Mouse (Mus musculus): ENCODE measurements around the gene Steap3. TPM values are rescaled to one million over a fixed set of nuclear protein-coding genes. Genes with fewer than 3 reads are reported as not detected.
"Not testable (repeated sequence)": the region's sequence is repeated elsewhere in the genome, so short reads cannot be mapped to it uniquely, and the experiment has no call there.

Steap3 gene
- polyA plus RNA-seq, 1 experiment from 2014 or later, result 4.6 TPM

DNA sequence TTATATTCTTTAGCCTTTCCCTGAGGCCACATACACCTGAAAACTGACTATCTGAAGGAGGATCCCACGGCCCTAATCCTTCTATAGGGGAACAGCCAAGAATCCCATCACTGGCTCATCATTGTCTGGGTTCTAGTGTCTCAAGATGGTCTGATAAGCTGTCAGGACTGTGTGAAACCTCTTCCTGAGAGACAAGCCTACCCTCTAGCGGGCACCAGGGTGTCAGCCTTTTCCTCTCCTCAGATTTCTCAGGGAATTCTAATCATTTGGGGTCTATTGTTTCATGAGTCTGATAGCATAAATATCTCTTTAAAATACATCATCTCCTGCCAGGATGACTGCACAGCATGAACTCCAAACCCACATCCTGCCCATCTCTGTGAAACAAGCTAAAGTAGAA is 17.3 kb upstream of the Steap3 start:
- no peak for DNase-seq (ENCODE audit: low spot score)
- Histone ChIP-seq H3K27ac (no peak overlapping the region), H3K4me3 (replicated peaks; ENCODE audit: low read depth, low read length) (no peak overlapping the region), H3K9me3 (replicated peaks; ENCODE audit: low read length) (no peaks in the 10 kb centered on the region), H3K27me3 (ENCODE audit: insufficient read depth, low read length) (no peaks in the 10 kb centered on the region), H3K9ac (ENCODE audit: low read depth, low read length) (no peak overlapping the region), H3K4me2 (ENCODE audit: low read length) (no peak overlapping the region), H3K4me1 (replicated peaks; ENCODE audit: insufficient read depth, low read length) (no peaks in the 10 kb centered on the region), H3K36me3 (ENCODE audit: insufficient read depth, low read length) (no peaks in the 10 kb centered on the region)
- ATAC-seq (replicated peaks; ENCODE audit: low FRiP score, low read depth), result no peak
- WGBS, result 67% methylated on average over 2 of the region's 2 CpGs
- peak; percentile 40 for TF ChIP-seq CTCF (IDR thresholded peaks at IDR 0.05; ENCODE audit: low read depth)

DNA sequence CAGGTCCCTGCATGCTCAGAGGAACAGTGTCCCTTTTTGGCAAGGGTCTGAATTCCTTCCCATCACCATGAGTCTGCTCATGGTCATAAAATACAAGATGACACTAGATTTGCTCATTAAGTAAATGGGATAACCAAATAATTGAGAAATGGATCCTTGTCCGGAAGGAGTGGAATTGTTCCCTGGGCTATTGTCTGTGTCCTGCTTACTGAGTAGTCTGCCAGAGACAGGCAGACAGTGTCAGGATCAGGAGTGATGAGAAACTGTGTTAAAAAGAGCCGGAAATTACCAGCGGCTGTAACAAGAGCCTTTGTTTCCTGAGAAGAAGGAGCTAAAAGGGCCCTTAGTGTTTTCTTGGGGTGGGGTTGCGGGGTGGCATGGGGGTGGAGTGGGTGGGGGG is 15.2 kb upstream of the Steap3 start:
- H3K27ac ChIP-seq, result no peak overlapping the region
- no peak overlapping the region for H3K4me2 ChIP-seq (ENCODE audit: low read length)
- WGBS, result 23% methylated on average over 4 of the region's 4 CpGs
- no peaks in the 10 kb centered on the region for H3K4me1 ChIP-seq (replicated peaks; ENCODE audit: insufficient read depth, low read length)
- H3K36me3 ChIP-seq (ENCODE audit: insufficient read depth, low read length), result no peaks in the 10 kb centered on the region
- H3K9me3 ChIP-seq (replicated peaks; ENCODE audit: low read length), result no peaks in the 10 kb centered on the region
- DNase-seq (ENCODE audit: low spot score) (no peak), ATAC-seq (replicated peaks; ENCODE audit: low FRiP score, low read depth) (no peak)
- H3K4me3 ChIP-seq (replicated peaks; ENCODE audit: low read depth, low read length), result no peak overlapping the region
- no peak for TF ChIP-seq CTCF (IDR thresholded peaks at IDR 0.05; ENCODE audit: low read depth)
- H3K9ac ChIP-seq (ENCODE audit: low read depth, low read length), result no peak overlapping the region
- H3K27me3 ChIP-seq (ENCODE audit: insufficient read depth, low read length), result no peaks in the 10 kb centered on the region

DNA sequence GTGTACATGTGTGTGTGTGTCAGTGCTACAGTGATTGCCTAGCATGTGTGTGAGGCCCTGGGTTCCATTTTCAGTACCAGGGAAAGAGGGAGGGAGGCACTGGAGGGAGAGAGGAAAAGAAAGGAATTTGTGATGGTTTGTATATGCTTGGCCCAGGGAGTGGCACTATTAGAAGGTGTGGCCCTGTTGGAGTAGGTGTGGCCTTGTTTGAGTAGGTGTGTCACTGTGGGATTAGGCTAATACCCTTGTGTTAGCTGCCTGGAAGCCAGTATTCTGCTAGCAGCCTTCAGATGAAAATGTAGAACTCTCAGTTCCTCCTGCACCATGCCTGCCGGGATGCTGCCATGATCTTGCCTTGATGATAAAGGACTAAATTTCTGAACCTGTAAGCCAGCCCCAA is 3.6 kb upstream of the Steap3 start:
- not testable (repeated sequence) for H3K36me3 ChIP-seq (ENCODE audit: insufficient read depth, low read length); H3K4me3 ChIP-seq (replicated peaks; ENCODE audit: low read depth, low read length); H3K9ac ChIP-seq (ENCODE audit: low read depth, low read length); ATAC-seq (replicated peaks; ENCODE audit: low FRiP score, low read depth); H3K27me3 ChIP-seq (ENCODE audit: insufficient read depth, low read length); H3K27ac ChIP-seq; H3K4me1 ChIP-seq (replicated peaks; ENCODE audit: insufficient read depth, low read length); DNase-seq (ENCODE audit: low spot score); H3K9me3 ChIP-seq (replicated peaks; ENCODE audit: low read length); H3K4me2 ChIP-seq (ENCODE audit: low read length)
- 88% methylated on average over 1 of the region's 1 CpGs for WGBS

DNA sequence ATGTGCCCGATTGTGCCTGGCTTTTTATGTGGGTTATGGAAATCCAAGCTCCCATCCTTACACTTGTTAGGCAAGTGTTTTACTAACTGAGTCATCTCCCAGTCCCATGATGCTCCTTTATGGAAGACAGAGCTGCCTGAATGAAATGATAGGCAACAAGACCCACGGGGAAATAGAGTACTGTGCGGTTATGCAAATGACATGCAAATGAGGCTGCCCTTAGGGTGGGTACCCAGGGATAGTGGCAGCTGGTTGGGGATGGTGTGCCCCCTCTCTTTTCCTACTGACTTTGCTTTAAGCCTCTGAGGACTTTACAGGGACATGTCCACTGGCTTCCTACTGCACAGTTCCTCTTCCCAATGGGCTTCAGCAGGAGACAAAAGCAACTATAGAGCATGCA is 2.7 kb upstream of the Steap3 start:
- H3K4me1 ChIP-seq (replicated peaks; ENCODE audit: insufficient read depth, low read length), result no peaks in the 10 kb centered on the region
- H3K4me3 ChIP-seq (replicated peaks; ENCODE audit: low read depth, low read length), result no peak overlapping the region
- ATAC-seq (replicated peaks; ENCODE audit: low FRiP score, low read depth) (no peak), DNase-seq (ENCODE audit: low spot score) (no peak)
- no peak overlapping the region for H3K9ac ChIP-seq (ENCODE audit: low read depth, low read length)
- WGBS, result 87% methylated on average over 3 of the region's 3 CpGs
- no peak overlapping the region for H3K27ac ChIP-seq
- no peaks in the 10 kb centered on the region for H3K36me3 ChIP-seq (ENCODE audit: insufficient read depth, low read length)
- H3K4me2 ChIP-seq (ENCODE audit: low read length), result no peak overlapping the region
- H3K27me3 ChIP-seq (ENCODE audit: insufficient read depth, low read length), result no peaks in the 10 kb centered on the region
- TF ChIP-seq CTCF (IDR thresholded peaks at IDR 0.05; ENCODE audit: low read depth), result no peak
- no peaks in the 10 kb centered on the region for H3K9me3 ChIP-seq (replicated peaks; ENCODE audit: low read length)

DNA sequence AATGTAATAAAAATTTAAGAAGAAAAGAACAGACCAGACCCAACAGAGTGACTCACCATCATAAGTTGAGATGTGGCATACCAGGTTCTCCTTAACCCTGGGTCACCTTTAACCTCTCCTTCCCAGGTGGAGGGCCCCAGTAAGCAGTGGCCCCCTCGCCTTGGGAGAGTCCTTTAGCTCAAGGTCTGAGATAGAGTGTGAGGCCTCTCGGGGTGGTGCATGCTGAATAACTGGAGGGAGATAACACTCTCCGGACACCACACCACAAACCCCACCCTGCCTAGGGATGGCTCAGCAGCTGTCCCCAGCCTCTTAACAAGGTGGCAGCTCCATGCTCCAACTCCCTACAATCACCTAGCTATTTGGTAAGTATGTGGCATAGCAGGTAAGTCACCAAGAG is 1.6 kb downstream of the Steap3 start:
- Histone ChIP-seq H3K9me3 (replicated peaks; ENCODE audit: low read length) (no peaks in the 10 kb centered on the region), H3K4me3 (replicated peaks; ENCODE audit: low read depth, low read length) (no peak overlapping the region), H3K4me2 (ENCODE audit: low read length) (no peak overlapping the region), H3K27me3 (ENCODE audit: insufficient read depth, low read length) (no peaks in the 10 kb centered on the region), H3K36me3 (ENCODE audit: insufficient read depth, low read length) (no peaks in the 10 kb centered on the region), H3K4me1 (replicated peaks; ENCODE audit: insufficient read depth, low read length) (no peaks in the 10 kb centered on the region), H3K9ac (ENCODE audit: low read depth, low read length) (no peak overlapping the region), H3K27ac (no peak overlapping the region)
- DNase-seq (ENCODE audit: low spot score), result no peak
- ATAC-seq (replicated peaks; ENCODE audit: low FRiP score, low read depth), result no peak
- WGBS, result 83% methylated on average over 3 of the region's 3 CpGs
- no peak for TF ChIP-seq CTCF (IDR thresholded peaks at IDR 0.05; ENCODE audit: low read depth)

DNA sequence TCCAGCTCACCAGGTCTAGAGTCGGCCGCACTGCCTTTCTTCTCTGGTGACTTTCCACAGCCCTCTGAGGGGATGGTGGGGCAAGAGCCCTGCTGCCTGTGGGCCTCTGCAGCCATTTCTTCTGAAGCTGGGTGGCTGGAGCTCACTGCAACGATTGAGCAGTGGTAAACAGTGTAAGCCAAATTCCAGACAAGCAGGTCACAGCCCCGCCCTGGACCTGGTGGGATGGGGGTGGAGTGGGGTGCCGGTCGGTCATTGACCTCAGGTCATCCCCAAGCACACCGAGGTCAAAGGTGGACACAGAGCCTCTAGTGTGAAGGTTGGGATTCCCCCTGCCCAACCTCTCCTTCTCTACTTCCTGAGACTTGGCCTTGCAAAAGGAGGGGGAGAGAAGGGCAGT is 2.4 kb downstream of the Steap3 start:
- Histone ChIP-seq H3K4me1 (replicated peaks; ENCODE audit: insufficient read depth, low read length) (no peaks in the 10 kb centered on the region), H3K36me3 (ENCODE audit: insufficient read depth, low read length) (no peaks in the 10 kb centered on the region), H3K9ac (ENCODE audit: low read depth, low read length) (no peak overlapping the region), H3K27me3 (ENCODE audit: insufficient read depth, low read length) (no peaks in the 10 kb centered on the region), H3K4me3 (replicated peaks; ENCODE audit: low read depth, low read length) (no peak overlapping the region), H3K4me2 (ENCODE audit: low read length) (no peak overlapping the region), H3K9me3 (replicated peaks; ENCODE audit: low read length) (no peaks in the 10 kb centered on the region), H3K27ac (no peak overlapping the region)
- no peak for DNase-seq (ENCODE audit: low spot score)
- WGBS, result 64% methylated on average over 7 of the region's 7 CpGs
- no peak for TF ChIP-seq CTCF (IDR thresholded peaks at IDR 0.05; ENCODE audit: low read depth)
- ATAC-seq (replicated peaks; ENCODE audit: low FRiP score, low read depth), result no peak

DNA sequence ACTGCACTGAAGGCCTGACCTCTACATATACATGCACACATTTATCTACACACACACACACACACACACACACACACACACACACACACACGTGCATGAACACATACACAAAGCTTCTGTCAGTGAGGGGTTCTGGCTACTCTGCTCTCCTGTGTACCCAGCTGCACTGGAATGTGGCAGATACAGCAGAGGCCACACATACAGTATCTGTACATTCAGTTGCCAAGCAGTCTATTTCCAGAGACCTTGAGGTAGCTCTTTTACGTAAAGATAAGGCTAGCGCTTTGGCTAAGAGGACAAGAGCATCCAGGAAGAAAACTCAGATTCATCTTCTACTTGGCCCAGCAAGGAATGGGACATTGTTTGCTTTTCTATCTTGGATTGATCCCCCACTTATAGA is 4.9 kb downstream of the Steap3 start:
- DNase-seq (ENCODE audit: low spot score), result no peak
- Histone ChIP-seq H3K27me3 (ENCODE audit: insufficient read depth, low read length) (no peaks in the 10 kb centered on the region), H3K27ac (no peak overlapping the region), H3K9ac (ENCODE audit: low read depth, low read length) (no peak overlapping the region), H3K4me2 (ENCODE audit: low read length) (no peak overlapping the region), H3K9me3 (replicated peaks; ENCODE audit: low read length) (no peaks in the 10 kb centered on the region), H3K4me3 (replicated peaks; ENCODE audit: low read depth, low read length) (no peak overlapping the region), H3K36me3 (ENCODE audit: insufficient read depth, low read length) (no peaks in the 10 kb centered on the region), H3K4me1 (replicated peaks; ENCODE audit: insufficient read depth, low read length) (no peaks in the 10 kb centered on the region)
- 91% methylated on average over 3 of the region's 3 CpGs for WGBS
- ATAC-seq (replicated peaks; ENCODE audit: low FRiP score, low read depth), result no peak
- TF ChIP-seq CTCF (IDR thresholded peaks at IDR 0.05; ENCODE audit: low read depth), result no peak

Data from kidney, postnatal 0 days (tissue).